ENCODE assay signal across 21 mouse cellular contexts in the genomic region with DNA sequence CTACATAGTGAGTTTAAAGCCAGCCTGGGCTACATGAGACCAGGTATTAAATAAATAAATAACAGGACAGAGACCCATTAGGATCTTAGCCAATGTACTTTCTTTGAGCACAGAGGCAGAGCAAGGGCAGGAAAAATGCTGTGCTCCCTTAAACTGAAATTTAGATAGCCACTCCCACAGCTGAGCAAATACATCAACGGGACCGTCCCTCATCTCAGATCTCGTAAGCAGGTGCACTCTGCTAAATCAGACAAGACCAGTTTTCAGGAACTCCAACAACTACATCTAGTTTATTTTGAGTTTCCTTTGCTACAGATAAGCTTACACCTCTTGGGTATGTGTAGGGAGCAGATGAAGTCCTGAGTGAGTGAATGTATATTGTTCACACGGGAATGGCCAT. TPM values are rescaled to one million over a fixed set of nuclear protein-coding genes. Genes with fewer than 3 reads are reported as not detected.
DNase-seq lines count a peak whose midpoint lies in the region; ATAC-seq and TF ChIP-seq lines count a peak whose summit lies in the region.
"Had no signal": no experiment of that assay in that cellular context is flagged by ENCODE, and none has a peak within 500 bp of the region (broad histone marks: within the 10 kb centered on the region; RNA-seq: fewer than 3 reads in every experiment).

No protein-coding gene starts in this region.

- H3K9ac ChIP-seq in MEL (ENCODE audit: control insufficient read depth, low read depth, low read length, poor library complexity, severe bottlenecking) = no peak overlapping the region
- H3K9ac ChIP-seq in midbrain, embryonic 11.5 days (ENCODE audit: low read length) = no peak overlapping the region
- H3K9ac ChIP-seq: embryonic facial prominence, embryonic 13.5 days; forebrain, embryonic 12.5 days; heart, embryonic 15.5 days; hindbrain, embryonic 14.5 days had no signal

- peaks cover 2 to 4% of the 10 kb centered on the region in 2 experiments; a peak in 3 of 4 replicates for H3K27me3 ChIP-seq in MEL (ENCODE audit: control insufficient read depth in 1 of 2, insufficient read depth in 2 of 2, low read length in 2 of 2)
- no peaks in the 10 kb centered on the region for H3K27me3 ChIP-seq in midbrain, embryonic 11.5 days (ENCODE audit: control insufficient read depth, insufficient read depth, low read length)
- H3K27me3 ChIP-seq: embryonic facial prominence, embryonic 13.5 days; forebrain, embryonic 12.5 days; heart, embryonic 15.5 days had no signal

- no peak overlapping the region for H3K4me2 ChIP-seq in midbrain, embryonic 11.5 days
- H3K4me2 ChIP-seq: embryonic facial prominence, embryonic 13.5 days; forebrain, embryonic 12.5 days; heart, embryonic 11.5 days; heart, embryonic 15.5 days; hindbrain, embryonic 14.5 days had no signal

- TF ChIP-seq POLR2A in MEL (IDR thresholded peaks at IDR 0.05; ENCODE audit: control insufficient read depth in 1 of 2, insufficient read depth in 1 of 2, low read depth in 1 of 2, low read length in 2 of 2, poor library complexity in 1 of 2) = no peak

- H3K4me3 ChIP-seq in MEL (ENCODE audit: control insufficient read depth in 1 of 2, insufficient read depth in 1 of 2, low read depth in 2 of 2, low read length in 2 of 2) = no peak overlapping the region
- no peak overlapping the region for H3K4me3 ChIP-seq in midbrain, embryonic 11.5 days (ENCODE audit: low read depth, low read length)
- H3K4me3 ChIP-seq: embryonic facial prominence, embryonic 13.5 days; forebrain, embryonic 12.5 days; heart, adult 2 months; heart, embryonic 15.5 days; hindbrain, embryonic 10.5 days had no signal

- no peak for TF ChIP-seq CTCF in MEL (IDR thresholded peaks at IDR 0.05 in 2 of 3, conservative IDR thresholded peaks at IDR 0.05 in 1 of 3; ENCODE audit: control insufficient read depth in 1 of 3, insufficient read depth in 1 of 3, low read depth in 2 of 3, low read length in 3 of 3, poor library complexity in 1 of 3, severe bottlenecking in 1 of 3)

- peaks cover 16 to 23% of the 10 kb centered on the region in 2 experiments for H3K4me1 ChIP-seq in MEL (ENCODE audit: control insufficient read depth in 1 of 2, insufficient read depth in 2 of 2, low read length in 2 of 2)
- H3K4me1 ChIP-seq in midbrain, embryonic 11.5 days (ENCODE audit: control insufficient read depth, insufficient read depth, low read length) = peaks cover 7% of the 10 kb centered on the region; the same call in 1 of the 2 replicates

- H3K36me3 ChIP-seq in MEL (ENCODE audit: control insufficient read depth in 1 of 2, insufficient read depth in 2 of 2, low read length in 2 of 2) = peaks cover 0 to 14% of the 10 kb centered on the region in 2 experiments; a peak in 2 of 4 replicates
- H3K36me3 ChIP-seq in midbrain, embryonic 11.5 days (ENCODE audit: control insufficient read depth, insufficient read depth, low read length) = no peaks in the 10 kb centered on the region
- H3K36me3 ChIP-seq: embryonic facial prominence, embryonic 13.5 days; forebrain, embryonic 12.5 days; heart, embryonic 15.5 days; hindbrain, embryonic 10.5 days had no signal

- no peak overlapping the region for H3K27ac ChIP-seq in MEL (ENCODE audit: control insufficient read depth, low read depth, low read length)
- H3K27ac ChIP-seq in midbrain, embryonic 11.5 days (ENCODE audit: low read depth, low read length) = no peak overlapping the region
- H3K27ac ChIP-seq: embryonic facial prominence, embryonic 13.5 days; forebrain, embryonic 12.5 days; heart, adult 2 months; heart, embryonic 15.5 days; hindbrain, embryonic 10.5 days; hindbrain, embryonic 14.5 days had no signal

- H3K9me3 ChIP-seq in MEL (replicated peaks; ENCODE audit: insufficient read depth, low read length) = no peaks in the 10 kb centered on the region
- H3K9me3 ChIP-seq in midbrain, embryonic 11.5 days (ENCODE audit: control insufficient read depth, low read length) = no peaks in the 10 kb centered on the region
- H3K9me3 ChIP-seq: embryonic facial prominence, embryonic 13.5 days; forebrain, embryonic 12.5 days; heart, embryonic 15.5 days; hindbrain, embryonic 10.5 days had no signal

- no peak for TF ChIP-seq RAD21 in MEL (IDR thresholded peaks at IDR 0.05; ENCODE audit: low read depth, low read length)

- peak; percentile 48; the same call in 1 of the 2 replicates for ATAC-seq in neutrophil, adult 5-6 weeks (ENCODE audit: extremely low read depth, insufficient number of reproducible peaks, low FRiP score, poor library complexity, severe bottlenecking)
- no peak for ATAC-seq in midbrain, embryonic 11.5 days (ENCODE audit: low FRiP score)
- ATAC-seq: forebrain, embryonic 16.5 days had no signal

- 89% methylated on average over 4 of the region's 4 CpGs for WGBS in midbrain, embryonic 11.5 days

- no peak for TF ChIP-seq EP300 in MEL (IDR thresholded peaks at IDR 0.05; ENCODE audit: low read depth in 1 of 2, low read length in 2 of 2)

- DNase-seq in spleen, postnatal 36 days (ENCODE audit: low spot score in 2 of 2) = peak; percentile 43 to 44
- DNase-seq in spleen, postnatal 14 days (ENCODE audit: low spot score in 2 of 2) = no peak
- DNase-seq in MEL (ENCODE audit: low read depth, low spot score) = peak; percentile 28
- no peak for DNase-seq in midbrain, embryonic 11.5 days (ENCODE audit: low spot score, missing footprints)
- DNase-seq in left cerebral cortex, adult 8-10 months (ENCODE audit: low spot score in 2 of 2) = no peak
- DNase-seq in gastrocnemius, postnatal 10 days = no peak
- DNase-seq: adrenal gland, postnatal 10 days; cerebellum, adult 11-12 months; cerebellum, adult 9-10 months; cerebellum, postnatal 25 days; gastrocnemius, postnatal 14 days; heart, adult 2 months; heart, postnatal 14 days had no signal

- H3K79me2 ChIP-seq in MEL (ENCODE audit: control insufficient read depth, insufficient read depth, low read length, poor library complexity) = no peaks in the 10 kb centered on the region

TF ChIP-seq in MEL, 35 proteins besides CTCF, POLR2A, EP300 and RAD21:
- peak; percentile 13; the same call in 1 of the 2 replicates for TF ChIP-seq ETS1 (IDR thresholded peaks at IDR 0.05; ENCODE audit: low read depth, low read length)
- TF ChIP-seq GABPA (IDR thresholded peaks at IDR 0.05; ENCODE audit: low read depth, low read length) = no peak
- TF ChIP-seq UBTF (IDR thresholded peaks at IDR 0.05; ENCODE audit: borderline replicate concordance, insufficient read depth, low read depth, low read length) = no peak
- TF ChIP-seq SMC3 (IDR thresholded peaks at IDR 0.05; ENCODE audit: low read depth, low read length) = no peak
- TF ChIP-seq MAFK (IDR thresholded peaks at IDR 0.05; ENCODE audit: borderline replicate concordance, low read depth, low read length) = no peak
- no peak for TF ChIP-seq TAL1 (IDR thresholded peaks at IDR 0.05; ENCODE audit: low read length)
- TF ChIP-seq ZKSCAN1 (IDR thresholded peaks at IDR 0.05; ENCODE audit: low read depth, low read length) = no peak
- no peak for TF ChIP-seq HCFC1 (IDR thresholded peaks at IDR 0.05; ENCODE audit: low read depth, low read length)
- no peak for TF ChIP-seq BHLHE40 (IDR thresholded peaks at IDR 0.05; ENCODE audit: borderline replicate concordance, low read depth, low read length)

RNA-seq across cellular contexts. Expression of gene Rock2, which starts 36.6 kb away (rescaled TPM):
- total RNA-seq in MEL (2012; rRNA removed) = 10.9 and 12.2 TPM in 2 replicates
- polyA plus RNA-seq in MEL (2012; ENCODE audit: insufficient read depth in 1 of 2, insufficient read length in 2 of 2, low read depth in 1 of 2, low replicate concordance in 2 of 2, missing spikeins in 1 of 2) = 10 to 100 TPM; 14.4 to 46.4 TPM
- total RNA-seq in neutrophil, adult 5-6 weeks (2017) = 106 and 123 TPM in 2 replicates
- 14.4 and 14.9 TPM in 2 replicates for polyA plus RNA-seq in midbrain, embryonic 11.5 days (2014; fragmentation: Nextera tagmentation; extraction: Ambion mirVana)
- 100 to 1,000 TPM; 122 to 132 (median 129) TPM for total RNA-seq in left cerebral cortex, adult 8-10 months (2022)
- 100 to 1,000 TPM; 102 to 115 TPM for total RNA-seq in gastrocnemius, postnatal 10 days (2021)

RNA-seq across cellular contexts. Expression of gene E2f6, which starts 47.3 kb away (rescaled TPM):
- 28.5 and 35.4 TPM in 2 replicates for total RNA-seq in MEL (2012; rRNA removed)
- 10 to 100 TPM in 1 of 2 experiments, not detected in 1; 67.0 TPM for polyA plus RNA-seq in MEL (2012; ENCODE audit: insufficient read depth in 1 of 2, insufficient read length in 2 of 2, low read depth in 1 of 2, low replicate concordance in 2 of 2, missing spikeins in 1 of 2)
- total RNA-seq in neutrophil, adult 5-6 weeks (2017) = 5.8 and 7.3 TPM in 2 replicates
- 83.8 and 85.1 TPM in 2 replicates for polyA plus RNA-seq in midbrain, embryonic 11.5 days (2014; fragmentation: Nextera tagmentation; extraction: Ambion mirVana)
- total RNA-seq in left cerebral cortex, adult 8-10 months (2022) = 10 to 100 TPM; 32.1 to 36.6 (median 34.6) TPM
- 10 to 100 TPM; 57.2 to 60.9 TPM for total RNA-seq in gastrocnemius, postnatal 10 days (2021)

RNA-seq across cellular contexts. Expression of gene Greb1, which starts 57.4 kb away (rescaled TPM):
- not detected in 2 replicates for total RNA-seq in MEL (2012; rRNA removed)
- not detected for polyA plus RNA-seq in MEL (2012; ENCODE audit: insufficient read depth in 1 of 2, insufficient read length in 2 of 2, low read depth in 1 of 2, low replicate concordance in 2 of 2, missing spikeins in 1 of 2)
- total RNA-seq in neutrophil, adult 5-6 weeks (2017) = not detected in 2 replicates
- 11.3 and 15.4 TPM in 2 replicates for polyA plus RNA-seq in midbrain, embryonic 11.5 days (2014; fragmentation: Nextera tagmentation; extraction: Ambion mirVana)
- 1 to 10 TPM in 2 of 4 experiments, under 1 TPM in 2; 0.63 to 1.5 (median 1.2) TPM for total RNA-seq in left cerebral cortex, adult 8-10 months (2022)
- total RNA-seq in gastrocnemius, postnatal 10 days (2021) = under 1 TPM; 0.59 to 0.66 TPM

Comparison
In these comparisons a context has a peak if more than half of its experiments do, and no peak if none do; other contexts are left out.
1. DNase-seq: peak in spleen, postnatal 36 days (2 of 2) and MEL (single experiment); none in spleen, postnatal 14 days (0 of 2), midbrain, embryonic 11.5 days (single experiment), left cerebral cortex, adult 8-10 months (0 of 2) and gastrocnemius, postnatal 10 days (single experiment).